In genomic region chr9:42334885-42335284, GRCm38 (mm10) we compare ENCODE assay signal across 18 mouse cellular contexts.
"Had no signal": no experiment of that assay in that cellular context is flagged by ENCODE, and none has a peak within 500 bp of the region (broad histone marks: within the 10 kb centered on the region; RNA-seq: fewer than 3 reads in every experiment).

No protein-coding gene starts in this region.

- H3K27me3 ChIP-seq: midbrain, embryonic 12.5 days; neural tube, embryonic 13.5 days; neural tube, embryonic 15.5 days had no signal

- DNase-seq: lung, adult 18-20 months; lung, embryonic 14.5 days; lung, postnatal 10 days; lung, postnatal 4 days; midbrain, embryonic 14.5 days; retina, postnatal 1 day; right cerebral cortex, adult 18-20 months; right cerebral cortex, postnatal 25 days; right cerebral cortex, postnatal 4 days; thymus, adult 18-20 months; thymus, postnatal 14 days; thymus, postnatal 36 days had no signal

- H3K27ac ChIP-seq: midbrain, embryonic 10.5 days; midbrain, embryonic 12.5 days; neural tube, embryonic 13.5 days; neural tube, embryonic 15.5 days had no signal

- H3K4me2 ChIP-seq: lung, embryonic 14.5 days; midbrain, embryonic 12.5 days; neural tube, embryonic 13.5 days; neural tube, embryonic 15.5 days had no signal

- H3K4me3 ChIP-seq: midbrain, embryonic 10.5 days; midbrain, embryonic 12.5 days; myocyte; neural tube, embryonic 13.5 days; neural tube, embryonic 15.5 days had no signal

- H3K36me3 ChIP-seq: midbrain, embryonic 10.5 days; midbrain, embryonic 12.5 days; neural tube, embryonic 13.5 days; neural tube, embryonic 15.5 days had no signal

- ATAC-seq: midbrain, embryonic 16.5 days had no signal

- H3K9ac ChIP-seq: lung, embryonic 14.5 days; midbrain, embryonic 12.5 days; neural tube, embryonic 13.5 days; neural tube, embryonic 15.5 days had no signal

- H3K9me3 ChIP-seq: midbrain, embryonic 10.5 days; midbrain, embryonic 12.5 days; neural tube, embryonic 13.5 days; neural tube, embryonic 15.5 days had no signal
